Mouse (Mus musculus): ENCODE data around the gene Mapkapk2.

DNA sequence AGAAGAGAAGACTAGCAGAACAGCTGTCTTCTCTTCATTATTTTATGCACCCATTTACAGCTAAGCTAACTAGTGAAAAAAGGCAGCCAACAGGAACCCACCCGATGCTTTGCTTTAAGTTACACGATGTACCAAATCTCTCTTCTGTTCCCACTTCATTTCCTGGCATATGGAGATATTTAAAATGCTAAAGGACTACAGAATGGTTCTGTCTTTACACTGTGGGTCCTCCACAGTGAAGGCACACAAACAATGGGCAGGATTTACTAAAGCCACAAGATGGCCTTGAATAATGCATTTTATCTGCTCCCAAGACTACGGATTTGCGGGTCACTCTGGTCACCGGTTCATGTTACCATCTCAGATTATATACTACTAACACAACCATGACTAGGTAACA lies 39.5 kb upstream of the Mapkapk2 start:
- no peak for TF ChIP-seq ZMIZ1 (IDR thresholded peaks at IDR 0.05; ENCODE audit: low read depth, low read length)
- TF ChIP-seq EP300 (IDR thresholded peaks at IDR 0.05; ENCODE audit: low read depth in 1 of 2, low read length in 2 of 2): no peak
- no peak for TF ChIP-seq CTCF (IDR thresholded peaks at IDR 0.05 in 2 of 3, conservative IDR thresholded peaks at IDR 0.05 in 1 of 3; ENCODE audit: control insufficient read depth in 1 of 3, insufficient read depth in 1 of 3, low read depth in 2 of 3, low read length in 3 of 3, poor library complexity in 1 of 3, severe bottlenecking in 1 of 3)
- TF ChIP-seq USF1 (IDR thresholded peaks at IDR 0.05; ENCODE audit: low read depth, low read length): no peak
- no peak for TF ChIP-seq KAT2A (conservative IDR thresholded peaks at IDR 0.05; ENCODE audit: low read depth, low read length)
- no peak for TF ChIP-seq MAX (IDR thresholded peaks at IDR 0.05; ENCODE audit: low read length)
- no peak for TF ChIP-seq POLR2A (IDR thresholded peaks at IDR 0.05; ENCODE audit: control insufficient read depth in 1 of 2, insufficient read depth in 1 of 2, low read depth in 1 of 2, low read length in 2 of 2, poor library complexity in 1 of 2)
- TF ChIP-seq TBP (IDR thresholded peaks at IDR 0.05; ENCODE audit: low read depth, low read length): no peak
- no peak for TF ChIP-seq CHD1 (IDR thresholded peaks at IDR 0.05; ENCODE audit: low read depth, low read length)
- TF ChIP-seq SMC3 (IDR thresholded peaks at IDR 0.05; ENCODE audit: low read depth, low read length): no peak
- TF ChIP-seq POLR2AphosphoS2 (IDR thresholded peaks at IDR 0.05; ENCODE audit: low read length): no peak
- peak; percentile 57; the same call in 1 of the 2 replicates for TF ChIP-seq SIN3A (IDR thresholded peaks at IDR 0.05; ENCODE audit: low read length)
- TF ChIP-seq GATA1 (IDR thresholded peaks at IDR 0.05; ENCODE audit: low read depth, low read length): no peak
